Mouse (Mus musculus) adrenal gland, postnatal 36 days (tissue): ENCODE measurements at regions not wholly inside any gene's neighbourhood (a gene's known extent, or its start where the extent isn't known, plus 50 kb on each side); places are given as distances from the start of the nearest gene placed in this dataset.
"Not testable (repeated sequence)": the region's sequence is repeated elsewhere in the genome, so short reads cannot be mapped to it uniquely, and the experiment has no call there.

Source experiments
- DNase-seq, 2 experiments: peaks; one replicate each; pipeline ENCODE4 v3.0.0; 2021; ENCODE audit warnings: mixed read lengths in 1 of 2

DNA sequence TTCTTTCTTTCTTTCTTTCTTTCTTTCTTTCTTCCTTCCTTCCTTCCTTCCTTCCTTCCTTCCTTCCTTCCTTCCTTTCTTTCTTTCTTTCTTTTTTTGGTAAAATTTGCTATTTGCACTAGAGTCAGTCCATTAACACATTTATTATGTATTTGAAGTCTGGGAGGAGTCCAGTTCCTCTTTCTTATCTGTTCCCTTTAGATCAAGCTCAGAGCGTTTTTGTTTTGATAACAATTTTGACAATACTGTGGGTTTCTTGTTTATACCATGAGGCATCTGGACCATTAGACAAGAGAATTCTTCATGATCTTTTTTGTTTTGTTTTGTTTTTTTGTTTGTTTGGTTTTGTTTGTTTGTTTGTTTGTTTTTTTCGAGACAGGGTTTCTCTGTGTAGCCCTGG, 52.3 kb upstream of the Cttnbp2 start:
- DNase-seq: not testable (repeated sequence)

DNA sequence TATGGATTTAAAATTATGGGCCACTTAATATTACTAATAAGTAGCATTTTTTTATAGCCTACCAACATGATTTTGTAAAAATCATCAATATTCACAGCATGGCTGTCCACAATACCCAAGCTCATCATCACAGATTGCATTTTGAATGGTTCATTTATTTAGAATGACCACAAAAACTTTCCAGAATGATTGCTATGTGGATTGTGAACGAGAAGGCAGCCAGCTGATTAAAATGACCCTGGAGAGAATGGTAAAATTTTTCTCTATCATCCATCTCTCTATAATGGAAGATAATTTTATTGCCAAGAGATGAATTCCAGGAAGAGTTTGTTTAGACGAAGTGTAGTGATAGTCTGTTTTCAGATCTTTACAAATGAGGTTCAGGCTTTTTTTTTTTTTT, 54.6 kb upstream of the Cttnbp2 start:
- no peak for DNase-seq

DNA sequence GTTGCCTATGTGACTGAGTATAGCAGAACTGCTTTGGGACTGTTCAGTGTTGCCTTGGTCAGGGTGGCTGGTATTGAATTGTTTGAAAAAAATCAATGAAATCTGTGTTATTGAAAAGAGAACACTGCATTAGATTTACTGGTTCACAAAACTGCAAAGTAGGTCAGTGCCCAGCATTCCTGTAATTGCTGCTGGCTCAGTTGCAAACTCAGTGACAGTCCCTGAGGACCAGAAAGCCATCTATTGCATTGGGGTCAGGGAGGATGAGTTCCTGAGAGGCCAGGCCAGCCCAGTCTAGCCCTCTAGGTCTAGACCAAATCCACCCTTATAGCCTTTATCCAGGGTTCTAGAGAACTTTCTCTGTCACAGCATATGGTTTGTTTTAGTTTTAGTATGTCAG, 63.9 kb upstream of the Cttnbp2 start:
- no peak for DNase-seq

DNA sequence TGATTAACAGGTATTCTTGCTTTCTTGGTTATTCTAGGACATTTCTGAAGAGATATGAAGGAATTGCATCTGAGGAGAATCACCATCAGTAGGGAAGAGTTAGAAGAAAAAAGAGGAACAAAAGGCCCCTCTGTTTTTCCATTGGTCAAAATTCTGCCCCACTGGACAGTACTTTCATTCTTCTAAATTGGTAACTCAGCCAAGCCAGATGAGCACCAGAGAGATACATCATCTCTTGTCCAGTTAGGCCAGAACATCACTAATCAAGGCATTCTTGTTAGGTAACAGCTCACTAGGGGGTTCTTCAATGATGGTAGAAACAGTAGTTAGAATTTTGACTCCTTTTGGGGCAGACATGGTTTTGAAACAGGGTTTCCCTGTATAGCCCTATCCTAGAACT, 74.8 kb upstream of the Cttnbp2 start:
- DNase-seq: no peak

DNA sequence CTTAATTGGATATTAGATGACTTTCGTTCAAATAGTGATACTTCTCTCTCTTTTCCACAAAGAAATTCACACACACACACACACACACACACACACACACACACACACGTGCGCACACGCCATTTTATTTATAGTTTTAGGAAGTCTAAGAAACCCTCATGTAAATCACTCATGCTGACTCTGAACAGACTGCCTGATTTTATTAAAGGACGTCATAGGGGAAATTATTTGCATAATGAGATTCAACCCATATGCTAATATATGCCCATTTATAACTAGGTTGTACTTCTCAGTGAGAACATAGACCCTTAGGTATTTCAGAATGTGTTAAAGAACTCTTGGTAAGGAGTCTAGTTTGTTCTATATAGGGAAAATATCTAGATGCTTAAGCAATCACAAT, 82.0 kb upstream of the Cttnbp2 start:
- no peak for DNase-seq

DNA sequence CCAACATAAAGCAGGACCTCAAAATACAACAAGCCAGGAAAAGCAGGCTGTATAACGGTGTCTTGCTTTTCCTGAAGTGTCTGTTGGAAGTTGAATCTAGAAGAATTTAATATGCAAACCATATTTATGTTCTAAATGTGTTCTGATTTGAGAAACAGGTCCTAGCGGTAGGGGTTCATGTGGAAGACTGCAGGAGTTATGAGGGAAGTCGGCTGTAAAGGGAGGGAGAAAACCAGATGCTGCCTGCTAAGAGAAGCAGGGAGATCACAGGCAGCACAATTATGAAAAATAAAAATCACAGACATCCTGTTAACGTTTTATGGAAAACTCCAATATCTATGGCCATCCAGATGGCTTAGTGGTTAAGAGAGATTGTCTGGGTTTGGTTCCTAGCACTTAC, 85.0 kb upstream of the Cttnbp2 start:
- no peak for DNase-seq

DNA sequence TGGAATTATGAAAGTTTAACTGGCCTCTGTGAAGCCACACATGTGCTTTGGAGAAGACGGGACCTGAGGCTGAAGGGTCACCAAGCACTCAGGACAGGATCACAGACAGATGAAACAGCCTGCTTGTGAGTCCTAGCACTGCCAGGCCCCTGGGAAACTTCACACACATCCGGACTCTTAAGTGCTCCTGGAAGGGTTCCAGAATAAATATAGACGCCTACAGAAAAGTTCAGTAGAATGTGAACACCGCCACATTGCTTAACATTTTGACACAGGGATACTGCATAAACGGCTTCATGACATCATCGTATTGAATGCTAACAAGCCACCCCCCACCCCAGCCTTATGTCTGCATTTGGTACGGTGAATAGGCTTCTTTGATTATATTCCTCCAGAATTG, 87.3 kb upstream of the Cttnbp2 start:
- DNase-seq: no peak

DNA sequence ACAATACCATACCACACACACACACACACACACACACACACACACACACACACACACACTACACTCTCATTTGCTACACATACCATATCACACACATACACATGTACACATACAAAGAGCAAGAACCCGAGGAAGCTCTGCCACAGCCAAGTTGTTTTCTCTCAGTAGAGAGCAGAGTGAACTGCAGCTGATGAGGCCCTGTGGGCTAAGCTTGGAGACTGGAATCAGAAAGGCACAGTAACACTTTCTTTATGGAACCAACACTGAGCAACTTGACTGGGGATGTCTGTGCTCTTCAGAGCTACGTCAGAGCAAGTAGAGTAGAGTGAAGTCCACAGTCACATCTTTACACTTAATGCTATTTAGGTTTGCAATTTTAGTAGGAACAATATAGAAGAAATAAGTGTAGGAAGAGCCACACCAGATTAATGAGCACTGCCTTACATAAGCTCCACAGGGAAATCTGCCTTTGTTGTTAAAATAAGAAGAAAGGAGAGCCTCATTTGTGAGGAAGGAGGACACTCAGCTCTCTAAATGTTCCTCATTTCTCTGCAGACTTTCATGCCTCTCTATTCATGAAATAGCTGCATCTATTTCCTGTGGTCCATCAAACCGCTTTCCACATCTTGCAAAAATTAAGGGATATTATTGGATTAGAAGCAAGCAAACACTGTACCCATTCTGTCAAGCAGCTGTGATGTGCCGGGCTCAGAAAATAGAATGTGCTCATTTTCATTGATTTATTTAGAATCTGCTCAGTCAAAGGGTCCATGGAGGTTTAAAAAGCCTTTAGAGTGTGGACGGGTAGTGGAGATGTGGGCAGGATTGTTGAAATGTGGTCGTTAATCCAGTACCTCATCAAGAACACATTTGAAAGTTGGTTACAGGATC, 107.0 kb upstream of the Cttnbp2 start:
- DNase-seq: no peak

DNA sequence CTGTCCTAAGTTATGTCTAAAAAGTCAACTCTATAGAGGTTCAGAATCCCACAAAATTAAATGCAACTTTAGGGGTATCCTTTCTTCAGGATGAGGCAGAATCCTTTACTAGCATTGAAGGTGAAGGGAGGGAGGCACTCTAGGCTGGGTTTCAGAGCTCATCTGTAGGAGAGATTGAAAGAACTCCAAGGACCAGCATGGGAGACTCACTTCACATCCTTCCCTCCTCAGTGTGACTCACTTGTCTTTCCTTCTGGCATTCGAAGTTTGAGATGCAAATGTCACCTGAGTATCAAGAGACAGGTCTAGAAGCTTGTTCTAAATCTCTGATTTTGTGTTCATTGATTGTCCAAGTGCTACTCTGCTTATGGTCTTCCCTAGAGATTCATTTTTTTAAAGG, 113.9 kb upstream of the Cttnbp2 start:
- DNase-seq: no peak

DNA sequence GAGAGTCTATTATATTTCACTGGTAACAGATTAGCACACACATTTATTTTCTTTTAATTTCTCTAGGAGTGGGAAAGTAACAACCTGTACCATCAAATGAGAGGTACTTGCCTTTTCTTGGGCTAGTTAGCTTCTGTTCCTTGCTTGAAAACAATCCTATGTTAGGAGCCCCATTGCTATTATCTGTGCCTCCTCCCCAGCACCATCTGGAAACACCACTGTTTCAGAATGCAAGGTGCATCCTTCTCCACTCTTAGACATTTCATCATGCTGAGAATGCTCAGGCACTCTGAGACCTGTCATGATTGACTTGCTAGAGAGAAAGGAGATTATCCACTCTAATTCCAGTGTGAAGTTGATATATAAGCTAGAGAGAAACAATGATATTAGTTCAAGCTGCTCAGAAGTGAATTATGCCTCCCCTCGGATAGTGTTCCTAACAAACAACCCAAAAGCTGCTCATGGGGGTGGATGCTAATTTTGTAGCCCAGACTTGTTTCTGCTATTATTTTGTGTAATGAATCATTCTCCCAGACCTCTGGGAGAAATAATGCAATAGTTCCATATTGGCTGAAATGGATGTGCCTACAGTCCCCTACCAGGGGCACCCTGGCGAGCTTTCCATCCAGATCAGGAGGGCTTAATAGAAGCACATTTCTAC, 119.0 kb upstream of the Cttnbp2 start:
- DNase-seq: no peak

DNA sequence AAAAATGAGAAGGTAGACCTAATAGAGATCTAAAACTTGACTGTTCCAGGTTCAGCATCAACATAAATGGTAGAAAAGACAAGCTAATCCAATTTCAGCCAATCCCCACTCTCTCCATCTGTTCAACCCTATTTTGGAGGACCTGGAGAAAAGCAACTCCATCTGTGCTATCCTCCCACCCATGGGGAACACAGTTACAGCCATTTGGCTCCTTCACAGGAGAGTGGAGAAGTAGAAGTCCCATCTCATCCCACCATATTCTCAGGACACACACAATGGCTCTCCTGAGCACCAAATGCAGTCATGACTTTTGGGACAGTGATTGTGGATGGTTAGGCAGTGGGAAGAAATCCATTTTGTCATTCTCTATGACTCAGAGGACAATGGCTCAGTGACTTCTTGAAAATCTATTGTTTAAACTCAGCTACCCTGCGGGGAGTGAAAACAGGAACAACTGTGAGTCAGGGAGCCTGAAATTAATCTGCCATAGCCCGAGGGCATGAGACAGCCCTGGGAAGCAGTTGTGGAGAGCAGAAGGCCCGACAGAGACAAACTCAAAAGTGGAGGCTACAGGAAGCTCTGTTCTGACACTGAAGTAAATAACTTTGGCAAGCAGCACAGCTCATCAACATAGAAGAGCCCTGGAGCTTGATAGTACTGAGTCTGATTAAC, 125.2 kb upstream of the Cttnbp2 start:
- DNase-seq: no peak

DNA sequence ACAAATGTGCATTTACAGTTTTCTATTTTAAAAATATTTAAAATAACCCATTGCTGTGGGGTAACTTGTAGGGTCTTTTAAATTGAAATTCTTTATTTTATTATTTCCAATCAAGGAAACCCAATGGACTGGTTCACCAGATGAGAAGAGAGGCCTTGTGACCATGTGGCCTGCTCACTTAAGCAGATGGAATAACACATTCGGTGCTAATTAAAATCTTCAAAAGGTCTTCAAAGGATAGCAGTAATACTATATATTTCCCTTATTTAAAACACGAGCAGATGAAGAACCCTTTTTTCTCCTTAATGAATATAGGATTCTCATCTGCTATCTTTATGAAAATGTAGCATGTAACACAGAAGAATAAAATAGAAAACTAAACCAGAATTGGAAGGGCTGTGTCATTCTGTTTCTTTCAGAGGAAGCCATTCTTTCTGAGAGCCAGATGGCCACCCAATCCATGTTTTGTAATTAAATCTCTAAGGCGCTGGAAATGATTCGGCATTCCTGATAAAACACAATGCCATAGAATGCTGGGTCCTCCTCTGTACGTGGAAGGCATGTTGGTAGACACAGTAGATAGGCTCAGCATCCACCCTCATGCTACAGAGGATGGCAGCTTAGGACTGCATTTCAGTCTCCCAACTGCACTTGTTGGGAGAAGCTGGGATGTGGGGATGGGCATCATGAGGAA, 134.4 kb upstream of the Cttnbp2 start:
- DNase-seq: no peak

DNA sequence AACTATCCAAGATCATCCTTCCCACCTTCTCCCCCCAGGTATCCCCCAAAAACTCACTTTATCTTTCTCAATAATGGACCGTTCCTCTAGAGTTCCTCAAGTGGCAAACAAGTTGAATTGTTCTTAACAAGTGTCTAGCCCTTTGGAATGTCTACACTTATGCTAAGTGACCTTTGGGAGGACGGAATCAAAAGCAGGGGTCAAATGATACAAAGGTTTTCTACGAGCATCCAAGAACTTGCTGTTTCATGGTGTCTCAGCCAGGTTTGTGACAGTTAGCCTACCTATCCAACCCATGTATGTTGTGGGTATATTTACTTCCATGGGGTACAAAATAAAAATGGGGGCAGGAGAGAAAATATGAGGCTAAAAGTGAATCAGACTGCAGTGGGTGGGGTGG, 136.7 kb upstream of the Cttnbp2 start:
- no peak for DNase-seq

DNA sequence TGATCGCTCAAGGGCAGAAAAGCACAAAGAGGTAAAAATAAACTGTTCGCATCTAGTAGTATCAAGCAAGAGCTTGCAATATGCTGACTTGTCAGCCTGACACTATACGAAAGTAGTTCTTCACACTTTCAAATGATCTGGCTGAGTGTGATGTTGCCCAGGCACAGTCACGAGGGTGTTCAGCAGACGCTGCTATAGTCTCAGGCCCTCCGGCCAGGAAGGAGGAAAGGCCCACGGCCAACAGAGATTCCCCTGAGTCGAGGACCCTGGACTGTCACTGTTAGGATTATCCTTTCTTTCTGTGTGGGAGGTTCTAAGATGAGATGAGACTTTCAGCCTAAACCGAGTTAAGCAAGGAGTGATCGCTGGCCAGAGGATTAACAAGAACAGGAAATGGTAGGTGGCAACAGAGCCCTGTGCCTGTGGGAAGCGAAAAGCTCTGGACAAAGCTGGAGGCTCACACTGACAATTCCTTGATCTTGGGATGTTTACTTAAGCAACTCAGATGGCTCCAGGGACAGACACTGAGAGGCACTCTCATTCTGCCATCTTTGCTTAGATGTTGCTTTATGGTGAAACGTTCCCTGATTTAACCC, 137.5 kb upstream of the Cttnbp2 start:
- no peak for DNase-seq

DNA sequence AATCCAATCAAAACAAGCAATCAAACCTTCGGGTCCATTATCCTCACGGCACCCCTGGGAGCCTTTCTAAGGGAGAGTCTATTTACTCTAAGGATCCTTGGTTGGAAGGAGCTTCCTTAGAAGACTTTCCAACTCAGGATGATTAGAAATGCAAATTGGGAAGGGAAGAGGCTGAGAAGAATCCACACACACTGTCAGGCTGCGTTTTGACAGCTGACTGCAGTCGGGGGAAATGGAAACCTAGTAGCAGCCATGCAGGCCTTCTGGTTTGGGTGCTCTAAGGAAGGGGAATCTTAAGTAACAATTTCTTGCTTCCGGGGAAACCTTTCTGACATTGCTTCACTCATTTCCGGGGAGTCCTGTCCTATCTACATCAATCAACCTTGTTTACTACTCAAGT, 139.6 kb upstream of the Cttnbp2 start:
- DNase-seq: no peak

DNA sequence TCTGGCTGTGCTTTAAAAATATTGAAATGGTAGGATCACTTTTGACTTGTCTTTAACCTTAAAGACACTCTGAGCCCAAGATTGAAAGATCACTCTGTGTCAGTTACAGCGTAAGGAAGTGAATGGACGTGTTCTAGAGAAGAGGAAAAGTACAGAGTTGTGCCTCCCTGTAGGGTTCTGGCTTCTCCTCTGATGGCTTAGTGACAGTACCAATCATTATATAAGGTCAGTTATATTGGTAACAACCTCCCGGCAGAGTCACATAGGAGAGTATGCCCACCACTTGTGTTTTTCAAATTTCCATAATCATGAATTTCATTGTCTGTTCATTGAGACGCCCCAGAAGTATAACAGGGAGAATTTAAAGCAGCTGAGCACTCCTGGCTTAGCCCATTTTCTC, 141.6 kb upstream of the Cttnbp2 start:
- DNase-seq: no peak

DNA sequence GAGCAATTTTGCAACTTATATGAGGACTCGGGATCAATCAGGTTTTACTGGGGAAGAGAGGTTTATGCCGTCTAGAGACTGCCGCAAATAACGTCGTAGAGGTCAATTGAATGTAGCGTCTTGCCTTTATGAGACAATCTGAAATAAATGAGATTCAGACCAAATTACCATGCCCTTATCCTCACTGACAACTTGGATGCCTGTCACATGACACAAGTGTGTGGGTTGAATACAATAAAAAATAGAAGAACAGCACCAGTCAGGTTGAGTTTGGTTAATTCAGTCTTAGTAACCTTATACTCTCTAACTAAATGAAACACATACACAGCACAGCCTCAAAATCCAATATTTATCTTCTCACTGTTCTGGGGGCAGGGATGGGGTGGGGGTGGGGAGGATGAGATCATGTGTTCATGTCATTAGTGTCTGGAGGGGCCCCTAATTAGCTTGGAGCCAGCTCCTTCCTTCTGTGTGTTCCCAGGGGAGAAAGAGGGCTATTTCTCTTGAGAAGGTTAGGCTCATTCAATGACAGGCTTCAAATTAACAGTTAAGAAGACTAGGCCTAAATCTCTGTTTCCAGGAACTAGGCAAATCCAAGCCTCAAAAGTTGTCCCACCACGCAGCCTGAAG, 142.2 kb upstream of the Cttnbp2 start:
- DNase-seq: no peak

DNA sequence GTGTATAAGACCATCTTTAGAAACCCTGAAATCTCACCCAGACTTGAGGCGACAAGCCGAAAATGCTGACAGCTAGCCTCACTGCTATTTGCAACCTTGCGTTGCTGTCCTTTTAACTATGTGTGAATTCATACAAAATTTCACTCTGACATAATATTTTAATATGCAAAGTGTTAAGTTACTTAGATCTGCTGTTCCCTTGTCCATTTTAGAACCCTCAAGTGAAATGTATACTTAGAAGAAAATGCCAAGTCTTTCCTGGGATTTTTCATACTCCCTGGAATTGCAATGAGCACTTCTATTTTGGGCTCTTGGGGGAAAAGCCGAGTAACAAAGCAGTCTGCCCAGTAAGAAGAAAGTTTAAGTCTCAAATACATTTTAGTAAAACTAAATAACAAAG, 150.0 kb upstream of the Cttnbp2 start:
- no peak for DNase-seq

DNA sequence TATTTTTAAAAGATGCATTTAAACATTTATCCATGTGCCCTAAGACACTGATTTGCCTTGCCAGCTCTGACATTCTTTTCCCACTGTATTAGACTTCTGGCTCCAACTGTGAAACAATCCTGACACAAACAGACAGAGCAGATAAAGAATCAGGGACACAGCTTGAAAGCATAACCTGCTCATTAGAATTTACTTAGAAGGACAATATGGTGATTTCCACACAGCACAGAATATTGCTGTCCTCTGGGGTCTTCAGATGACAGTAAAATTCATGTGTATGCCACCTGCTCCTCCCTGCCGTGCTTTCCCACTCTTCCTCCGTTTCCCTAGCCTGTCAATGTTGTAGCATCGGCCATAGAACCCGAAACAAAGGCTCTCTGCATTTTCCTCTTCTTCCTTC, 151.3 kb upstream of the Cttnbp2 start:
- no peak for DNase-seq

DNA sequence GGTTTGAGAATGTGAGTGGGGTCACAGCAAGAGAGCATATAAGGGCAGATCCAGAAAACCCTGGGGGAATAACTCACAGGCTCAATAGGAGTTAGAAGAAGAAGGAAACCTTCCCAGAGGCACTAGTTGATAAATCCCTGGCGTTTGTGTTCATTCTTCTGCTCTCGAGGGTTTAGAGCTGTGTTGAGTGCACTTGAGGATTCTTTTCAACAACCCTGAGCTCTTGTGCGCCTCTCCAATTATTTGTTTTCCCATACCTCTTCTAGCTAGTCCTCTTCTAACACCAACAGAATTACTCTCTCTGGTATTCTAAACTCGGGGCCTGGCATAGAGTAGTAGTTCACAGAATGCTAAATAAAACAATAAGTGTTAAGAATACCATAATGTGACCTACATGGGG, 151.9 kb upstream of the Cttnbp2 start:
- no peak for DNase-seq

DNA sequence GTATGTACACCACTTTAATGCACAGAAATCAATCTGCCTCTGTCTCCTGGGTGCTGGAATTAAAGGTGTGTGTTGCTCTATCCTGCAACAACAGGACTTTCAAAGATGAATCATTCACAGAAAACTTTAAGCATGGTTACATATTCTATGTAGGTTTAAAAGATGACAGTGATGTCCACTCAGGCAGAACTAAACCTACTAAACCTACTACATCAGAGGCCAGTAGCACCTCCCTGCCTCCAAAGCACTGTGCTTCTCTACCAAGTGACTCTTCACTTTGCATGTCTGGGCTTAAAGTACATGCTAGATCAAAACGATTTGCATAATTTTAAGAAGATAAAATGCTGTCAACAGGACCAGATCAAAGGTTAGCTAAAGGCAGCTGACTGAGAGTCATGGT, 156.0 kb upstream of the Cttnbp2 start:
- no peak for DNase-seq
